Mouse (Mus musculus): ENCODE measurements around the gene Gm13030. TPM values are rescaled to one million over a fixed set of nuclear protein-coding genes. Genes with fewer than 3 reads are reported as not detected.
"Not testable (repeated sequence)": the region's sequence is repeated elsewhere in the genome, so short reads cannot be mapped to it uniquely, and the experiment has no call there.

Gm13030 gene
- total and polyA plus RNA-seq, 2 experiments from 2014 or later: not detected

DNA sequence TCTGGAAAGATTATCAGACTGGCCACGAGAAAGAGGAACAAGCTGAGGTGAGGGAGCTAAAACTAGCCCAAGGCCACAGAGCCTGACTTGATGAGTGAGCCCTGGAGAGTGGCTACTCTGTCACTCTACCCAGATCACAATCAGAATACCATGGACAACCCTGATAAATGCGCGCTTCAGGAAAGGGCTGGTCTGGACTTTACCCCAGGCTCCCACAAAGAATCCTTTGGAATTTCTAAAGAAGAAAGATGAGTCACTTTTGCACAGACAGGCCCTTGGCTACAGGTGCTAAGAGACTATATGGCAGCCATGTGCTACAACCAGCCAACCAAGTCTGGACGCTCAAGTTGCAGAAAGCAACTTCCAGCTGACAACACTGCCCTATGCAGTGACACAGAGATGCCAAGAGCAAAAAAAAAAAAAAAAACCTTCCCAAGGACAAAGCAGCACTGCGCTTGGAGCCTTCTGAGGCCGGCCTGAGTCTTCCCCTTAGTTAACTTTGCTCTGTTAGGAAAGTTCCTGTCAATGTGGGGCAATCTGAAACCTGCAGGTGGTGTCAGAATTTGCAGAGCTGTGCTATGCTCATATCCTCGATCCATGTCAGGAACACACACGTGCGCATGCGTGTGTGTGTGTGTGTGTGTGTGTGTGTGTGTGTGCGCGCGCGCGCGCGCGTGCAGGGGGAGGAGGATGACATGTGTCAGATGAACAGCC lies 32.0 kb upstream of the Gm13030 start:
- Histone ChIP-seq H3K36me3 (ENCODE audit: insufficient read depth, low read length) (peaks cover 50% of the 10 kb centered on the region), H3K27me3 (ENCODE audit: insufficient read depth, low read length) (no peaks in the 10 kb centered on the region), H3K9ac (replicated peaks; ENCODE audit: low read length) (no peak overlapping the region), H3K4me3 (ENCODE audit: low read length) (no peak overlapping the region), H3K9me3 (ENCODE audit: low read length) (no peaks in the 10 kb centered on the region), H3K4me1 (ENCODE audit: insufficient read depth, low read length) (no peaks in the 10 kb centered on the region), H3K4me2 (ENCODE audit: low read depth, low read length) (no peak overlapping the region), H3K27ac (no peak overlapping the region)
- 93% methylated on average over 18 of the region's 18 CpGs for WGBS
- DNase-seq (ENCODE audit: low spot score): no peak
- no peak for TF ChIP-seq CTCF (IDR thresholded peaks at IDR 0.05; ENCODE audit: low read depth)
- ATAC-seq: no peak

GRCm38 (mm10) chr4:138899361-138899760 lies 25.6 kb upstream of the Gm13030 start:
- Histone ChIP-seq H3K9ac (replicated peaks; ENCODE audit: low read length) (no peak overlapping the region), H3K4me3 (ENCODE audit: low read length) (no peak overlapping the region), H3K27me3 (ENCODE audit: insufficient read depth, low read length) (no peaks in the 10 kb centered on the region), H3K4me2 (ENCODE audit: low read depth, low read length) (no peak overlapping the region), H3K36me3 (ENCODE audit: insufficient read depth, low read length) (peaks cover 74% of the 10 kb centered on the region), H3K4me1 (ENCODE audit: insufficient read depth, low read length) (no peaks in the 10 kb centered on the region), H3K9me3 (ENCODE audit: low read length) (no peaks in the 10 kb centered on the region), H3K27ac (no peak overlapping the region)
- DNase-seq (ENCODE audit: low spot score) (no peak), ATAC-seq (no peak)
- no peak for TF ChIP-seq CTCF (IDR thresholded peaks at IDR 0.05; ENCODE audit: low read depth)
- WGBS: 78% methylated on average over 7 of the region's 7 CpGs

GRCm38 (mm10) chr4:138893789-138894188 lies 20.0 kb upstream of the Gm13030 start:
- DNase-seq (ENCODE audit: low spot score); H3K9ac ChIP-seq (replicated peaks; ENCODE audit: low read length); ATAC-seq; H3K9me3 ChIP-seq (ENCODE audit: low read length); H3K4me3 ChIP-seq (ENCODE audit: low read length); H3K27ac ChIP-seq; H3K27me3 ChIP-seq (ENCODE audit: insufficient read depth, low read length); H3K4me2 ChIP-seq (ENCODE audit: low read depth, low read length); H3K4me1 ChIP-seq (ENCODE audit: insufficient read depth, low read length): not testable (repeated sequence)
- peaks cover 56% of the 10 kb centered on the region for H3K36me3 ChIP-seq (ENCODE audit: insufficient read depth, low read length)
- whole genome bisulfite sequencing: 87% methylated on average over 11 of the region's 11 CpGs

- no peak overlapping the region for H3K4me2 ChIP-seq (ENCODE audit: low read depth, low read length)
- no peak for TF ChIP-seq CTCF (IDR thresholded peaks at IDR 0.05; ENCODE audit: low read depth)
- no peaks in the 10 kb centered on the region for H3K9me3 ChIP-seq (ENCODE audit: low read length)
- H3K36me3 ChIP-seq (ENCODE audit: insufficient read depth, low read length): peaks cover 46% of the 10 kb centered on the region
- no peaks in the 10 kb centered on the region for H3K27me3 ChIP-seq (ENCODE audit: insufficient read depth, low read length)
- H3K4me3 ChIP-seq (ENCODE audit: low read length): no peak overlapping the region
- DNase-seq (ENCODE audit: low spot score): no peak
- ATAC-seq: no peak
- no peaks in the 10 kb centered on the region for H3K4me1 ChIP-seq (ENCODE audit: insufficient read depth, low read length)
- no peak overlapping the region for H3K9ac ChIP-seq (replicated peaks; ENCODE audit: low read length)
- H3K27ac ChIP-seq: no peak overlapping the region
- 85% methylated on average over 6 of the region's 6 CpGs for WGBS
These were observed 18.9 kb upstream of the Gm13030 start for GRCm38 (mm10) chr4:138892655-138893054.

- 68% methylated on average over 8 of the region's 8 CpGs for WGBS
- ATAC-seq (no peak), DNase-seq (ENCODE audit: low spot score) (no peak)
- Histone ChIP-seq H3K4me1 (ENCODE audit: insufficient read depth, low read length) (no peaks in the 10 kb centered on the region), H3K27me3 (ENCODE audit: insufficient read depth, low read length) (no peaks in the 10 kb centered on the region), H3K4me2 (ENCODE audit: low read depth, low read length) (no peak overlapping the region), H3K9me3 (ENCODE audit: low read length) (no peaks in the 10 kb centered on the region), H3K4me3 (ENCODE audit: low read length) (no peak overlapping the region), H3K9ac (replicated peaks; ENCODE audit: low read length) (no peak overlapping the region), H3K27ac (peak overlapping the region; percentile 26; the same call in 1 of the 2 replicates), H3K36me3 (ENCODE audit: insufficient read depth, low read length) (peaks cover 20% of the 10 kb centered on the region)
- TF ChIP-seq CTCF (IDR thresholded peaks at IDR 0.05; ENCODE audit: low read depth): no peak
These were observed 15.9 kb upstream of the Gm13030 start for GRCm38 (mm10) chr4:138889635-138890034.

DNA sequence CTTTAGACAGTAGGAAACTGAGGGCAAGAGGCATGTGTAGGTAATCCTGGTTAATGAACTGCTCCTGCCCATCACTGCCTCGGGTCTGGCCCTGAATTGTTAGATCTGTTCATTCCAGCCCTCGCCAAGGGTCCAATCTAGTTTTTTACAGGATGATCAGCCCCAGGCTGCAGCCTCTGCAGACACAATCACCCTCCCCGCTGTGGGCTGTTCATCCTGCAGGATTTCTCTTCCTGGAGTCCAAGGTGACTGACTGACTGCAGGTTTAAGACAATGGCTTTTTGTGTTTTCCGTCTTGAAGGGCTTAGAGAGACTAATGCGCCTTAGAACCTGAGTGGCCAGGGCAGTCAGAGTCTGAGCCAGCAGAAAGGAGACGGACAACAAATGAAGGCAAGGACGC lies 15.4 kb upstream of the Gm13030 start:
- Histone ChIP-seq H3K27me3 (ENCODE audit: insufficient read depth, low read length) (no peaks in the 10 kb centered on the region), H3K9me3 (ENCODE audit: low read length) (no peaks in the 10 kb centered on the region), H3K4me2 (ENCODE audit: low read depth, low read length) (no peak overlapping the region), H3K27ac (peak overlapping the region; percentile 26; the same call in 1 of the 2 replicates), H3K36me3 (ENCODE audit: insufficient read depth, low read length) (peaks cover 15% of the 10 kb centered on the region), H3K9ac (replicated peaks; ENCODE audit: low read length) (no peak overlapping the region), H3K4me1 (ENCODE audit: insufficient read depth, low read length) (no peaks in the 10 kb centered on the region), H3K4me3 (ENCODE audit: low read length) (no peak overlapping the region)
- TF ChIP-seq CTCF (IDR thresholded peaks at IDR 0.05; ENCODE audit: low read depth): no peak
- ATAC-seq: no peak
- DNase-seq (ENCODE audit: low spot score): no peak
- WGBS: 40% methylated on average over 7 of the region's 7 CpGs

GRCm38 (mm10) chr4:138884261-138884660 lies 10.5 kb upstream of the Gm13030 start:
- Histone ChIP-seq H3K4me3 (ENCODE audit: low read length) (no peak overlapping the region), H3K4me2 (ENCODE audit: low read depth, low read length) (no peak overlapping the region), H3K4me1 (ENCODE audit: insufficient read depth, low read length) (0 out of 2 replicates have a peak, but pooled peaks cover 6% of the 10 kb centered on the region), H3K9ac (replicated peaks; ENCODE audit: low read length) (no peak overlapping the region), H3K27ac (no peak overlapping the region), H3K36me3 (ENCODE audit: insufficient read depth, low read length) (no peaks in the 10 kb centered on the region), H3K9me3 (ENCODE audit: low read length) (no peaks in the 10 kb centered on the region), H3K27me3 (ENCODE audit: insufficient read depth, low read length) (no peaks in the 10 kb centered on the region)
- TF ChIP-seq CTCF (IDR thresholded peaks at IDR 0.05; ENCODE audit: low read depth): peak; percentile 93
- WGBS: 16% methylated on average over 6 of the region's 6 CpGs
- DNase-seq (ENCODE audit: low spot score): peak; percentile 91
- ATAC-seq: peak; percentile 76
